Mouse (Mus musculus) bone marrow macrophage, adult 2 months (primary cell): ENCODE results near the gene Eci1. TPM values are rescaled to one million over a fixed set of nuclear protein-coding genes. Genes with fewer than 3 reads are reported as not detected.
A peak's percentile ranks its signal among the peaks of the same experiment; 100 is the strongest.

Experiments used
- H3K27ac ChIP-seq: 2 replicates; pipeline ENCODE4 v1.5.1; 2012; ENCODE audit warnings: low read depth, low read length; ENCODE audit not compliant: insufficient read depth
- H3K4me1 ChIP-seq: 2 replicates; pipeline ENCODE4 v1.6.1; 2012; ENCODE audit warnings: low read length; ENCODE audit not compliant: control insufficient read depth, insufficient read depth
- H3K4me3 ChIP-seq: 2 replicates; pipeline ENCODE4 v1.5.1; 2012; ENCODE audit warnings: mild to moderate bottlenecking, low read length, moderate library complexity; ENCODE audit not compliant: insufficient read depth
- CTCF ChIP-seq: IDR thresholded peaks from 2 replicates; pipeline ENCODE4 v1.5.1; 2012; ENCODE audit warnings: low read depth, mild to moderate bottlenecking, low read length, moderate library complexity
- POLR2A ChIP-seq: IDR thresholded peaks from 2 replicates; pipeline ENCODE4 v1.6.1; 2012; ENCODE audit warnings: mild to moderate bottlenecking, low read depth, low read length, borderline replicate concordance
- polyA plus RNA-seq: library from polyadenylated mRNA; stranded (reverse); fragments of >200 nt; gene quantifications from 2 replicates; pipeline ENCODE4 v1.2.4, GENCODE M21; 2012; ENCODE audit not compliant: missing spikeins, insufficient read depth, insufficient read length

Eci1 gene
- polyA plus RNA-seq, result 21.5 and 23.3 TPM in 2 replicates

DNA sequence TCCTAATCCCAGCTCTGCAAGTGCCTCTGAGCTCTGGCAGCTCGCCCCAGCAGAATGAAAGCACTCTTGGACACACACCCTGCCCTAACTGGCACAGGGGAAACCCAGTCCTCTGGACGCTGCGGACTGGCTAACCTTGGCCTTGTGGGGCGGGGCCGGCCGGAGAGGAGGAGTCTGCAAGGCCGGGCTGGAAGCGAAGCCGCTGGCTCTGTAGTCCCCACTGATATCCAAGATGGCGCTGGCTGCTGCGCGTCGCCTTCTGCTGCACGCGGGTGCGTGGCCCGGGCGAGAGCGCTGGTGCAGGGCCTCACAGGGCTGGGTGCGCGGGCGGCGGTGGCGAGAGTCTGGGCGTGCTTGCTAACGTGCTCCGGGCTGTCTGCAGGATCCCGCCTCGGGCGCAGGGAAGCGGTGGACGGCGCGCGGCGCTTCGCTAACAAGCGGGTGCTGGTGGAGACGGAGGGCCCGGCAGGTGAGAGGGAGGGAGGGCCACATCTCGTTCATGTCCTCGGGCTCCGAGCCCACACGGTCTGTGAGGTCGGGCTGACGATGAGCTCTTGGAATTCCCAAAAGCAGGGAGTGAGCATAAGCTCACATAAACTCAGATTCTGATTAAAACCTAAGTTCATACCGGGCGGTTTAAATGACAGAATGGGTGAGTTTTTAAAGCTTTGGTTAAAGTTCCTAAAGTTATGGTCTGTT, at the start of gene Eci1:
Gene Eci1 (plus strand): TSS at position 171 of the 699 bp plus-strand sequence.
- H3K4me3 ChIP-seq, result peak within 1 kb of the TSS; percentile 90
- peaks cover 10% of the 10 kb centered on the region for H3K4me1 ChIP-seq
- no peak for TF ChIP-seq POLR2A
- no peak for TF ChIP-seq CTCF
- H3K27ac ChIP-seq, result peak within 1 kb of the TSS; percentile 70

GRCm38 (mm10) chr17:24378496-24378895, 47.9 kb upstream of the Eci1 start:
- no peak overlapping the region for H3K27ac ChIP-seq
- TF ChIP-seq CTCF (no peak), POLR2A (no peak)

DNA sequence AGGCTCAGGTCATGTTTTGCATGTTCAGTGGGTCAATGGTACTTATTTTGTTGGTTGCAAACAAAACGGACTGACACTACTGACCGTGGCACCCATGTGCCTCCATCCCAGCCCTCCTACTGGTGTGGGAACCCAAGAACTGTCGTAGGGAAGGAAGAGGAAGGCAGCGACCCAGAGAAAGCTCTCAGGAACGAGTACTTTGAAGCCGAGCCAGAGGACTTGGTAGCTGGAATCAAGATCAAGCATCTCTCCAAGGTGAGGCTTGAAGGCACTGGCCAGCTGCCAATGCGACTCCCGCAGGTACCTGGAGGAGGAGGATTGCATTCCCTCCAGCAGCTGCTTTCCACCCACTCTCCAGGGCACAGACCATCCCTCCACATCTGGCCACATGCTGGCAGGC, 42.7 kb upstream of the Eci1 start:
- H3K4me3 ChIP-seq, result no peak overlapping the region
- H3K4me1 ChIP-seq, result no peaks in the 10 kb centered on the region
- H3K27ac ChIP-seq, result no peak overlapping the region
- TF ChIP-seq POLR2A (no peak), CTCF (no peak)

More at GRCm38 (mm10) chr17:24378496-24378895, 47.9 kb upstream of the Eci1 start:
- Histone ChIP-seq H3K4me3 (no peak overlapping the region), H3K4me1 (peaks cover 10% of the 10 kb centered on the region)

- no peak overlapping the region for H3K27ac ChIP-seq
- H3K4me1 ChIP-seq, result no peaks in the 10 kb centered on the region
- H3K4me3 ChIP-seq, result no peak overlapping the region
- TF ChIP-seq POLR2A, result no peak
- no peak for TF ChIP-seq CTCF
These were observed 37.7 kb upstream of the Eci1 start for GRCm38 (mm10) chr17:24388711-24389110.

DNA sequence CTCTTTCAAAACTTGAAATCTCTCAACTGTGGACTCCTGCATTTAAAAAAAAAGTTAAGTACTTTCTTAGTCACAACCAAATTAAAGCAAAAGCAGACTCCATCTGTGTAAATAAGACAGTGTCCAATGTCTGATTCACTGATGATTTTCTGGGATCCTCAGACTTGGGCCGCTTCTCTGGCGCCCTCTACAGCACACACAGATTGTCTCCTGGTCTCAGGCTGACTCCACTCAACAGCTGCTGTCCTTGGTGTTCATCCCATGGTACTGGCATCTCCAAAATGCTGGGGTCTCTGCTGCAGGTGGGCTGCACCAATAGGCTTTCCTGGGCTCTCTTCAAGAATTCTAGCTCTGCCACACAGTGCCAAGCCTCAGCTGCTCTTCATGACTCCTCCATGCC, 36.6 kb upstream of the Eci1 start:
- Histone ChIP-seq H3K27ac (no peak overlapping the region), H3K4me3 (no peak overlapping the region), H3K4me1 (no peaks in the 10 kb centered on the region)
- TF ChIP-seq CTCF (peak; percentile 59), POLR2A (no peak)

DNA sequence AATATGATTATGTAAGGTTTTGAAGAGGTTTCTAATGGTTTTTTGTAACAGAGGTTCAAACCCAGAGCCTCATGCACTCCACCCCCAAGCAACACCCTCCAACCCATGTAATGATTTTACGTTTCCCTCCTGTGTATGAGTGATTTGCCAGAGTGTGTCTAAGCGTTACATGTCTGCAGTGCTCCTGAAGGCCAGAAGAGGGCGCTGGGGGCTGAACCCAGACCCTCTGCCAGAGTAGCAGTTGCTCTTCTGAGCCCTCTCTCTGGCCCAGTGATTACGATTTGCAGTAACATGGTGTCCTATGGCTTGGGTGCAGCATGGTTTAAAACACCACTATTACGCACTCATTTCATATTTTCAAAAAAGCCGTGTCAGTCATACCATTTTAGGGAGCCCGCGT, 35.3 kb upstream of the Eci1 start:
- TF ChIP-seq POLR2A (no peak), CTCF (peak; percentile 36; the same call in 1 of the 2 replicates)
- Histone ChIP-seq H3K27ac (no peak overlapping the region), H3K4me1 (no peaks in the 10 kb centered on the region), H3K4me3 (no peak overlapping the region)

DNA sequence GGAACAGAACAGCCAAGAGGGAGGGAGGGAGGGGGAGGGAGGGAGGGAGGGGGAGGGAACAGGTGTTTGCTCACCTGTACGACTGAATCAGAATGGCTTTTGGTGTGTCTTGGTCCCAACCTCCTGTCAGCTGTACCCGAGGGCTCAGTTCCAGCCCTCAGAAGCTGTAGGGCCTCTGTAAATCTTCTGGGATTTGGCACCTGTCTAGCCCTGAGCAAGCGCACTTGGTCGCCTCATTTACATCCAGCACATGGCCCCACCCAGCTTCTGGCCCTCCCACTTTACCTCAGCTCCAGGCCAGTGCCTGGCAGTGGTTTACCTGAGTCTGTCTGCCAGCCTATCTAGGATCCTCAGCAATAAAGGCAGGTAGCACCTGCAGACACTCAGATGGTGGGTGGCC, 32.9 kb upstream of the Eci1 start:
- H3K4me3 ChIP-seq, result no peak overlapping the region
- H3K27ac ChIP-seq, result no peak overlapping the region
- H3K4me1 ChIP-seq, result no peaks in the 10 kb centered on the region
- TF ChIP-seq CTCF, result no peak
- TF ChIP-seq POLR2A, result no peak

DNA sequence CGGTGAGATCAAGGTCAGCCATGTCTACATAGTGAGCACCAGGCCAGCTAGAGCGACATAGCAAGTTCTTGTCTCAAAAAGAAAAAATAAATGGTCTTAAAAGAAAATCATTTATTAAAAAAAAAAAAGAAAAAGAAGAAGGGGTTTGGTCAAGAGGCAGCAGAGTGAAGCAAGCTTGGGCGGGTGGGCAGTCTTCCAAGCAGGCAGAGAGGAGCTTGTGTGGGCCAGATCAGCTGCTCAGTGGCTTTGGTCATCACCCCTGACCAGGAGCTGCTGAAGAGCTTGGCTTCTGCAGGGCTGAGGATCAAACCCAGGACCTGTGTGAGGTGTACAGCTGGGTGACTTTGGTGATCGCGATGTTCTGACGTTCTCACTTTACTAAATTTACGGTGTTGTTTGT, 32.0 kb upstream of the Eci1 start:
- TF ChIP-seq POLR2A (no peak), CTCF (no peak)
- H3K27ac ChIP-seq, result no peak overlapping the region
- H3K4me3 ChIP-seq, result no peak overlapping the region
- no peaks in the 10 kb centered on the region for H3K4me1 ChIP-seq

DNA sequence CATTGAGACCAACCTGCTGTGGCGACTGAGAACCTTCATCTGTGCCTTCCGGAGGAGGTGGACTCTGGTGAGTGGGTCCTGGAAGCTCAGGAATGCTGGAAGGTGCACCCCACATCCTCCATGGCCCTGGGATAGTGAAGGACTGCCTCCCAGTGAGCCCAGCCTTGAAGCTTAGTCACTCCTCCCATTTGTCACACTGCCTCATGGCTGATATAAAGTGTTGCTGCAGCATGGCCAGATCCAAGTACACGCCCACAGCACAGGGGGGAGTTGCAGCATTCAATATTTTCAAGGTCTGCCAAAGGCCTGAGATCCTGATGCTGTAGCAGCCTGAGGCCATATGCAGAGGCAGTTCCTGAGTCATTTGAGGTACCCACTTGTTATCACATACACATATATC, 24.1 kb upstream of the Eci1 start:
- TF ChIP-seq CTCF (no peak), POLR2A (no peak)
- Histone ChIP-seq H3K4me3 (no peak overlapping the region), H3K27ac (no peak overlapping the region), H3K4me1 (no peaks in the 10 kb centered on the region)

- Histone ChIP-seq H3K4me1 (no peaks in the 10 kb centered on the region), H3K27ac (no peak overlapping the region), H3K4me3 (no peak overlapping the region)
- TF ChIP-seq POLR2A, result no peak
- no peak for TF ChIP-seq CTCF
These were observed 19.2 kb upstream of the Eci1 start for GRCm38 (mm10) chr17:24407116-24407803.
